Mouse (Mus musculus): ENCODE data around the gene Gas1.

DNA sequence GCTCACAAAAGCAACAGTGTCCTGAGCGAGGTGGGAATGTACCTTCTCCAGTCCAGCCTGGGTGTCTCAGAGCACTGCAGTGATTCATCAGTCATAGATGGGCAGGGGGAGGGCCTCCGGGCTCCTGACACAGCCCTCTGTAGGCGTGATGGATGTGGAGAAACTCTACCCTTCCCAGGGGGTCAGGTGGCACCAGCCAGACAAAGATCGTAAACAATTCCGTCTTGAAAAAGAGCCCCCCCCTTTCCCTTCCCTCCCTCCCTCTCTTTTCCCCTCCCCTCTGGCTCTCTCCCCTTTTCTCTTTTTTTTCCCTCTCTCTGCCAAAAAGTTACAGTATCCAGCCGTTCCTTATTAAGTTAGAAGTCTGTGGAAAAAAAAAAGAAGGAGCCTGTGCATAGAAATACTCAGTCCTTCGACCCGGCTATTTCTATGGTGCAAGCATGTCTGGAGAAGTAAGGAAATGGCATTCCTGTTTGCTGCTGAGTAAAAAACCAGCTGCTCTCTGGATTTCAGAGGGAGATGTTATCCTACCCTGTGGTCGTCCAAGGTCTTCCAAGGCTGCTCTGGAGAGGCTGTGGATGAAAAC, 49.2 kb upstream of the Gas1 start:
- TF ChIP-seq CTCF (IDR thresholded peaks at IDR 0.05; ENCODE audit: low read depth) (no peak), EP300 (IDR thresholded peaks at IDR 0.05; ENCODE audit: low read depth) (no peak)
